Mouse (Mus musculus) left cerebral cortex, adult 8-10 months (tissue): ENCODE measurements around the gene A630001G21Rik. TPM values are rescaled to one million over a fixed set of nuclear protein-coding genes. Genes with fewer than 3 reads are reported as not detected.

Experiments
- microRNA-seq, 2 experiments: library from miRNA; unstranded; fragments of <30 nt; microRNA quantifications; one replicate each; pipeline ENCODE4 v1.2.0; 2022
- total RNA-seq, 4 experiments: library from RNA; stranded (reverse); gene quantifications; 2 replicates each; pipeline ENCODE4 v1.2.4; 2022

Gene A630001G21Rik
- total RNA-seq, 4 experiments from 2014 or later = 0.72 to 1.2 (median 0.97) TPM

Small RNAs within 50 kb of the gene (microRNA-seq; reads per million reads assigned to microRNA genes)
- gene Gm25472 (0 reads per million in 2 experiments), gene Mir8096 (0 reads per million in 2 experiments)

Other genes starting within 250 kb of the A630001G21Rik start
- gene G530012D18Rik, start 203.0 kb downstream of the A630001G21Rik start, total RNA-seq = not detected
- gene Sp110, start 179.8 kb downstream of the A630001G21Rik start, total RNA-seq = 1 to 10 TPM; 1.1 to 4.0 (median 2.1) TPM
- gene Sp140, start 178.3 kb downstream of the A630001G21Rik start, total RNA-seq = 1 to 10 TPM in 3 of 4 experiments, under 1 TPM in 1; 0.82 to 6.1 (median 1.5) TPM
- gene Sp100, start 128.7 kb downstream of the A630001G21Rik start, total RNA-seq = 1 to 10 TPM; 2.9 to 4.3 (median 3.8) TPM
- 100 to 1,000 TPM; 141 to 160 (median 148) TPM for gene Cab39, start 14.8 kb upstream of the A630001G21Rik start, total RNA-seq
- gene Itm2c, start 115.6 kb upstream of the A630001G21Rik start, total RNA-seq = 100 to 1,000 TPM; 764 to 823 (median 782) TPM
- gene 4933407L21Rik, start 149.8 kb upstream of the A630001G21Rik start, total RNA-seq = 1 to 10 TPM; 5.6 to 9.6 (median 6.3) TPM
- under 1 TPM; 0.11 to 0.23 (median 0.21) TPM for gene Gpr55, start 182.4 kb upstream of the A630001G21Rik start, total RNA-seq
- 1 to 10 TPM in 1 of 4 experiments, under 1 TPM in 3; 0.46 to 2.0 (median 0.66) TPM for gene Spata3, start 238.2 kb upstream of the A630001G21Rik start, total RNA-seq